Comparison of ENCODE assay signal across 8 mouse cellular contexts in genomic region chr2:3512076-3512475, GRCm38 (mm10). TPM values are rescaled to one million over a fixed set of nuclear protein-coding genes. Genes with fewer than 3 reads are reported as not detected.
DNase-seq lines count a peak whose midpoint lies in the region; ATAC-seq and TF ChIP-seq lines count a peak whose summit lies in the region.

No protein-coding gene starts in this region.

- H3K9ac ChIP-seq in heart, embryonic 14.5 days (ENCODE audit: low read length): peak overlapping the region; percentile 85
- H3K9ac ChIP-seq in hindbrain, embryonic 15.5 days: peak overlapping the region; percentile 81
- H3K9ac ChIP-seq in liver, embryonic 13.5 days: peak overlapping the region; percentile 90

- under 1% methylated on average over 15 of the region's 15 CpGs for WGBS in heart, embryonic 14.5 days
- WGBS in embryonic facial prominence, embryonic 10.5 days: under 1% methylated on average over 15 of the region's 15 CpGs
- under 1% methylated on average over 15 of the region's 15 CpGs for WGBS in hindbrain, embryonic 15.5 days
- under 1% methylated on average over 15 of the region's 15 CpGs for WGBS in liver, embryonic 13.5 days (ENCODE audit: insufficient replicate concordance)

- ATAC-seq in heart, embryonic 14.5 days (ENCODE audit: insufficient number of reproducible peaks, insufficient read depth, low FRiP score, low read depth): peak; percentile 2
- ATAC-seq in Patski: peak; percentile 3
- no peak for ATAC-seq in hindbrain, embryonic 15.5 days (ENCODE audit: low FRiP score, low read depth)
- no peak for ATAC-seq in liver, embryonic 13.5 days (ENCODE audit: low read depth)

- peak overlapping the region; percentile 53 to 68 for H3K27ac ChIP-seq in heart, embryonic 14.5 days (replicated peaks in 1 of 2; ENCODE audit: control insufficient read depth in 1 of 2, insufficient read depth in 1 of 2, low read depth in 2 of 2, low read length in 2 of 2)
- peak overlapping the region; percentile 93 for H3K27ac ChIP-seq in embryonic facial prominence, embryonic 10.5 days (replicated peaks)
- H3K27ac ChIP-seq in hindbrain, embryonic 15.5 days (replicated peaks): peak overlapping the region; percentile 81
- peak overlapping the region; percentile 80 for H3K27ac ChIP-seq in liver, embryonic 13.5 days

- CTCF ChIA-PET in Patski (lab: Charles Lee): no interaction called here

- no peak for DNase-seq in heart, postnatal 25 days (ENCODE audit: low spot score)
- DNase-seq in Patski (ENCODE audit: low read depth, low spot score): no peak
- peak; percentile 65 for DNase-seq in embryonic facial prominence, embryonic 10.5 days (ENCODE audit: low spot score)
- DNase-seq in liver, embryonic 13.5 days: peak; percentile 53
- DNase-seq in naive thymus-derived CD4-positive, alpha-beta T cell, adult 2 months (ENCODE audit: low read depth): peak; percentile 57
- no peak for DNase-seq in gastrocnemius, postnatal 25 days

- no peak for TF ChIP-seq CTCF in Patski (IDR thresholded peaks at IDR 0.05)

- peak overlapping the region; percentile 84 for H3K4me2 ChIP-seq in heart, embryonic 14.5 days (ENCODE audit: low read length)
- peak overlapping the region; percentile 97 for H3K4me2 ChIP-seq in hindbrain, embryonic 15.5 days
- peak overlapping the region; percentile 84 for H3K4me2 ChIP-seq in liver, embryonic 13.5 days

- H3K4me3 ChIP-seq in heart, embryonic 14.5 days (ENCODE audit: control insufficient read depth in 1 of 2, insufficient read depth in 1 of 2, low read depth in 1 of 2, low read length in 2 of 2): peak overlapping the region; percentile 71 to 81
- peak overlapping the region; percentile 92 for H3K4me3 ChIP-seq in embryonic facial prominence, embryonic 10.5 days
- H3K4me3 ChIP-seq in hindbrain, embryonic 15.5 days: peak overlapping the region; percentile 67
- H3K4me3 ChIP-seq in liver, embryonic 13.5 days (replicated peaks): peak overlapping the region; percentile 88

- POLR2A ChIA-PET in Patski (lab: Charles Lee): no interaction called here

- H3K4me1 ChIP-seq in heart, embryonic 14.5 days (ENCODE audit: control insufficient read depth in 2 of 2, insufficient read depth in 2 of 2, low read length in 2 of 2): peaks cover 0 to 9% of the 10 kb centered on the region in 2 experiments; a peak in 3 of 4 replicates
- H3K4me1 ChIP-seq in embryonic facial prominence, embryonic 10.5 days: peaks cover 18% of the 10 kb centered on the region
- peaks cover 22% of the 10 kb centered on the region for H3K4me1 ChIP-seq in hindbrain, embryonic 15.5 days (replicated peaks)
- H3K4me1 ChIP-seq in liver, embryonic 13.5 days (replicated peaks): peaks cover 18% of the 10 kb centered on the region

- intact Hi-C loops in heart, postnatal 25 days (cut with DNase I): loop anchor here (10.0 kb wide), 1 partner anchor 177 kb away; the partner anchor contains the start of genes Acbd7 and Rpp38

- no peaks in the 10 kb centered on the region for H3K9me3 ChIP-seq in heart, embryonic 14.5 days (ENCODE audit: control insufficient read depth, low read length)
- H3K9me3 ChIP-seq in embryonic facial prominence, embryonic 10.5 days: no peaks in the 10 kb centered on the region
- no peaks in the 10 kb centered on the region for H3K9me3 ChIP-seq in hindbrain, embryonic 15.5 days
- H3K9me3 ChIP-seq in liver, embryonic 13.5 days (replicated peaks): no peaks in the 10 kb centered on the region

- in situ Hi-C loops in Patski (cut with MboI; ENCODE audit: low pct_unique_long_range_greater_than_20kb): no loop called here

- no peaks in the 10 kb centered on the region for H3K27me3 ChIP-seq in heart, embryonic 14.5 days (ENCODE audit: control insufficient read depth, insufficient read depth, low read length)
- no peaks in the 10 kb centered on the region for H3K27me3 ChIP-seq in Patski
- no peaks in the 10 kb centered on the region for H3K27me3 ChIP-seq in embryonic facial prominence, embryonic 10.5 days (replicated peaks; ENCODE audit: low read depth, poor library complexity, severe bottlenecking)
- H3K27me3 ChIP-seq in hindbrain, embryonic 15.5 days: no peaks in the 10 kb centered on the region
- no peaks in the 10 kb centered on the region for H3K27me3 ChIP-seq in liver, embryonic 13.5 days

- H3K36me3 ChIP-seq in heart, embryonic 14.5 days (ENCODE audit: control insufficient read depth, insufficient read depth, low read length): peaks cover 34% of the 10 kb centered on the region
- peaks cover 40% of the 10 kb centered on the region for H3K36me3 ChIP-seq in embryonic facial prominence, embryonic 10.5 days (replicated peaks)
- peaks cover 24% of the 10 kb centered on the region for H3K36me3 ChIP-seq in hindbrain, embryonic 15.5 days
- H3K36me3 ChIP-seq in liver, embryonic 13.5 days: peaks cover 38% of the 10 kb centered on the region

RNA-seq across cellular contexts. Expression of gene Gm45902, which starts 0.5 kb away (rescaled TPM):
- 3.4 and 3.9 TPM in 2 replicates for polyA plus RNA-seq in heart, embryonic 14.5 days (2014; fragmentation: Nextera tagmentation; extraction: Ambion mirVana)
- 1 to 10 TPM in 1 of 2 experiments, under 1 TPM in 1; 0.73 to 1.2 TPM for total RNA-seq in heart, postnatal 25 days (2021)
- 3.0 TPM for polyA plus RNA-seq in Patski (2021)
- 10.7 TPM in 2 replicates for polyA plus RNA-seq in embryonic facial prominence, embryonic 10.5 days (2016; fragmentation: Nextera tagmentation; extraction: Ambion mirVana)
- 7.8 and 7.9 TPM in 2 replicates for polyA plus RNA-seq in hindbrain, embryonic 15.5 days (2015; fragmentation: Nextera tagmentation; extraction: Ambion mirVana)
- 1.8 and 2.1 TPM in 2 replicates for polyA plus RNA-seq in liver, embryonic 13.5 days (2015; fragmentation: Nextera tagmentation; extraction: Ambion mirVana)
- total RNA-seq in gastrocnemius, postnatal 25 days (2021): under 1 TPM; 0.75 to 0.97 TPM

RNA-seq across cellular contexts. Expression of gene Hspa14, which starts 0.5 kb away (rescaled TPM):
- 70.5 and 77.3 TPM in 2 replicates for polyA plus RNA-seq in heart, embryonic 14.5 days (2014; fragmentation: Nextera tagmentation; extraction: Ambion mirVana)
- total RNA-seq in heart, postnatal 25 days (2021): 10 to 100 TPM; 21.3 to 26.5 TPM
- polyA plus RNA-seq in Patski (2021): 61.3 TPM
- 126 and 138 TPM in 2 replicates for polyA plus RNA-seq in embryonic facial prominence, embryonic 10.5 days (2016; fragmentation: Nextera tagmentation; extraction: Ambion mirVana)
- 63.9 and 65.4 TPM in 2 replicates for polyA plus RNA-seq in hindbrain, embryonic 15.5 days (2015; fragmentation: Nextera tagmentation; extraction: Ambion mirVana)
- polyA plus RNA-seq in liver, embryonic 13.5 days (2015; fragmentation: Nextera tagmentation; extraction: Ambion mirVana): 92.3 and 97.3 TPM in 2 replicates
- total RNA-seq in gastrocnemius, postnatal 25 days (2021): 10 to 100 TPM; 12.6 to 13.2 TPM

RNA-seq across cellular contexts. Expression of gene Cdnf, which starts 0.8 kb away (rescaled TPM):
- polyA plus RNA-seq in heart, embryonic 14.5 days (2014; fragmentation: Nextera tagmentation; extraction: Ambion mirVana): 0.11 and 0.74 TPM in 2 replicates
- total RNA-seq in heart, postnatal 25 days (2021): 10 to 100 TPM; 24.8 to 25.6 TPM
- polyA plus RNA-seq in Patski (2021): 1.7 TPM
- polyA plus RNA-seq in embryonic facial prominence, embryonic 10.5 days (2016; fragmentation: Nextera tagmentation; extraction: Ambion mirVana): 0.12 and 0.18 TPM in 2 replicates
- polyA plus RNA-seq in hindbrain, embryonic 15.5 days (2015; fragmentation: Nextera tagmentation; extraction: Ambion mirVana): 0.14 and 0.25 TPM in 2 replicates
- 0.12 and 0.15 TPM in 2 replicates for polyA plus RNA-seq in liver, embryonic 13.5 days (2015; fragmentation: Nextera tagmentation; extraction: Ambion mirVana)
- 10 to 100 TPM; 32.7 to 39.1 TPM for total RNA-seq in gastrocnemius, postnatal 25 days (2021)

RNA-seq across cellular contexts. Expression of gene Suv39h2, which starts 37.2 kb away (rescaled TPM):
- 6.9 and 8.3 TPM in 2 replicates for polyA plus RNA-seq in heart, embryonic 14.5 days (2014; fragmentation: Nextera tagmentation; extraction: Ambion mirVana)
- total RNA-seq in heart, postnatal 25 days (2021): under 1 TPM; 0.70 to 0.75 TPM
- 4.9 TPM for polyA plus RNA-seq in Patski (2021)
- polyA plus RNA-seq in embryonic facial prominence, embryonic 10.5 days (2016; fragmentation: Nextera tagmentation; extraction: Ambion mirVana): 37.1 and 37.6 TPM in 2 replicates
- 8.0 TPM in 2 replicates for polyA plus RNA-seq in hindbrain, embryonic 15.5 days (2015; fragmentation: Nextera tagmentation; extraction: Ambion mirVana)
- polyA plus RNA-seq in liver, embryonic 13.5 days (2015; fragmentation: Nextera tagmentation; extraction: Ambion mirVana): 8.8 and 9.3 TPM in 2 replicates
- total RNA-seq in gastrocnemius, postnatal 25 days (2021): under 1 TPM; 0.72 to 0.84 TPM

RNA-seq across cellular contexts. Expression of gene Fam107b, which starts 58.2 kb away (rescaled TPM):
- 26.5 and 27.0 TPM in 2 replicates for polyA plus RNA-seq in heart, embryonic 14.5 days (2014; fragmentation: Nextera tagmentation; extraction: Ambion mirVana)
- 1 to 10 TPM; 6.8 to 8.2 TPM for total RNA-seq in heart, postnatal 25 days (2021)
- 92.8 TPM for polyA plus RNA-seq in Patski (2021)
- 53.8 and 60.4 TPM in 2 replicates for polyA plus RNA-seq in embryonic facial prominence, embryonic 10.5 days (2016; fragmentation: Nextera tagmentation; extraction: Ambion mirVana)
- polyA plus RNA-seq in hindbrain, embryonic 15.5 days (2015; fragmentation: Nextera tagmentation; extraction: Ambion mirVana): 27.5 and 30.9 TPM in 2 replicates
- polyA plus RNA-seq in liver, embryonic 13.5 days (2015; fragmentation: Nextera tagmentation; extraction: Ambion mirVana): 13.4 and 21.0 TPM in 2 replicates
- total RNA-seq in gastrocnemius, postnatal 25 days (2021): 1 to 10 TPM; 2.2 to 2.7 TPM

Comparison
In these comparisons a context has a peak if more than half of its experiments do, and no peak if none do; other contexts are left out.
1. ATAC-seq: peak in heart, embryonic 14.5 days (single experiment) and Patski (single experiment); none in hindbrain, embryonic 15.5 days (single experiment) and liver, embryonic 13.5 days (single experiment).
2. DNase-seq: peak in embryonic facial prominence, embryonic 10.5 days (single experiment), liver, embryonic 13.5 days (single experiment) and naive thymus-derived CD4-positive, alpha-beta T cell, adult 2 months (single experiment); none in heart, postnatal 25 days (single experiment), Patski (single experiment) and gastrocnemius, postnatal 25 days (single experiment).
3. Peak in every context shown above with its lines, with median percentiles within 50 percentile points of each other: H3K27ac ChIP-seq, H3K4me2 ChIP-seq, H3K4me3 ChIP-seq and H3K9ac ChIP-seq.